Mouse (Mus musculus) leukemia stem cell, adult 10-12 weeks (primary cell): ENCODE data around the gene Mtss1l. TPM values are rescaled to one million over a fixed set of nuclear protein-coding genes. Genes with fewer than 3 reads are reported as not detected.

Experiments
- polyA plus RNA-seq: library from polyadenylated mRNA; stranded (reverse); fragments of >175 nt; gene quantifications from 2 replicates; pipeline ENCODE4 v1.2.3, GENCODE M21; 2012; ENCODE audit warnings: low replicate concordance

Gene Mtss1l
- polyA plus RNA-seq: 7.0 and 8.0 TPM in 2 replicates

DNA sequence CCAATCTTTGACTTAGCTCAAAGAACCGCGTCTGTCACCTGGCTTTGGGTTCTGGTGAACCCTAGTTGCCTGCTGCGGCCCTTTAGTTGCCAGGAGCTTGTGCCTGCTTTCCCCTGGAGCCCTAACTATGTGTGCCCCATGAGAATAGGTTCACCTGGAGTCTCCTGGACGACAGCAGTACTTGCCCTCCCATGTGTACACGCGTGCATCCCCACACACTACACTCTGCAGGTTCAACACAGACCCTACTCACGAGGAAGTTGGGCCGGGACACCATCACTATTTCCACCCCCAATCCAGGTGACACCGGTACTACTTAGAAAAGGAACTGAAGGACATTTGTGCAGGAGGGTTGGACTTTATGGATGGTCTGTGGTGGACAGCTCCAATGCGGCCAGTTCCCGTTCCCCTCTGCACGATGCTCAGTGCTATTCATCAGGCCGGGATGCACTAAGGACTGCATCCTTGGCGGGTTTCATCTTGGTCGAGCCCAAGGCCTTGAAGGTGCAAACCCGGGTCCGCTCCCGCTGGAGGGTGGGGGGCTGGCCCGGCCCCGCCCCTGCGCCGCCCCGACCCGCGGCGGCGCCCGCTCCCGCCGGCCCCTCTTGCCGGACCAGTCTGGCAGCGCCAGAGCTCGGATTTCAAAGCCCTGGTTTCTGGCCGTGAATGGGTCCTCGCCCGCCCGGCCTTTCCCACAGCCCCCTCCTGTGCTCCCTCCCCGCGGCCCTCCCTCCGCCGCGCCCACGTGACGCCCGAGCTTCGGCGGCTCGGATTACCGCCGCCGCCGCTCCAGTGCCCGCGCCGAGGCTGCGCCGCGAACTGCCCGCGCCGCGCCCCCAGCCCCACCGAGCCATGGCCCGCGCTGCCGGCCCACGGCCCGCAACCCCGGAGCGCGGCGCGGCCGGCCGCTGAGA is at the start of gene Mtss1l:
TSS of gene Mtss1l (plus strand) at position 792 of the 914 bp plus-strand sequence.

Other genes starting within 250 kb of the Mtss1l start
- 70.4 and 145 TPM in 2 replicates for gene Vac14, start 102.9 kb upstream of the Mtss1l start, polyA plus RNA-seq
- gene Il34, start 84.4 kb downstream of the Mtss1l start, polyA plus RNA-seq: 2.8 TPM in 1 of 2 replicates, not detected in the other
- 6.0 and 6.7 TPM in 2 replicates for gene Cog4, start 125.1 kb downstream of the Mtss1l start, polyA plus RNA-seq
- gene Sf3b3, start 125.3 kb downstream of the Mtss1l start, polyA plus RNA-seq: 4.0 and 18.3 TPM in 2 replicates
- 8.1 TPM in 2 replicates for gene Fuk, start 181.0 kb downstream of the Mtss1l start, polyA plus RNA-seq
- gene St3gal2, start 198.4 kb downstream of the Mtss1l start, polyA plus RNA-seq: 38.0 and 53.6 TPM in 2 replicates